Mouse (Mus musculus) bone marrow macrophage, adult 2 months (primary cell): ENCODE data around the gene Dmrtc1c2.
"Not testable (repeated sequence)": the region's sequence is repeated elsewhere in the genome, so short reads cannot be mapped to it uniquely, and the experiment has no call there.

Source experiments
- CTCF ChIP-seq: IDR thresholded peaks from 2 replicates; pipeline ENCODE4 v1.5.1; 2012; ENCODE audit warnings: low read depth, mild to moderate bottlenecking, low read length, moderate library complexity
- POLR2A ChIP-seq: IDR thresholded peaks from 2 replicates; pipeline ENCODE4 v1.6.1; 2012; ENCODE audit warnings: mild to moderate bottlenecking, low read depth, low read length, borderline replicate concordance

GRCm38 (mm10) chrX:102802663-102803062 lies 51.8 kb downstream of the Dmrtc1c2 start, which contains the start of gene Dmrtc1c1:
- not testable (repeated sequence) for TF ChIP-seq CTCF, POLR2A
